Mouse (Mus musculus): ENCODE results near the gene Synm.

DNA sequence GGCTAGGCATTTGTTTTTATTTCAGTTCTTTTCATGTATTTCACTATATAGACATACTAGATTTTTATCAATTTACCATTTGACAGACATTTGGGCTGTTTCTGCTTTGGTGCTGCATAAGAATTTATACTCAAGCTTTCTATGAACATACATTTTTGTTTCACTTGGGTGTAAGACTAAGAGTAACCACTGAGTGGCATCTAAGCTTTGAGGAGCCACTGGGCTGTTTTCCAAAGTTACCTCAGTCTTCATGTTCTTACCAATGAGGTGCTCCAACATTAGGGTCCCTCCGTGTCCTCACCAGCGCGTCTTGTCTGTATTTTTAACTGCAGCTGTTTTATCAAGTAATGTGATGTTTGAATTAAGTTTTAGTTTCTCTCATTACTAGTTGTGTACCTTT, 73.0 kb downstream of the Synm start:
- TF ChIP-seq POLR2A (IDR thresholded peaks at IDR 0.05; ENCODE audit: borderline replicate concordance, extremely low read depth, insufficient read depth, insufficient read length, poor library complexity, severe bottlenecking) (no peak), CTCF (IDR thresholded peaks at IDR 0.05; ENCODE audit: borderline replicate concordance, extremely low read depth, insufficient read depth, insufficient read length) (no peak)
